Mouse (Mus musculus): ENCODE measurements around the gene Tfap2e. TPM values are rescaled to one million over a fixed set of nuclear protein-coding genes. Genes with fewer than 3 reads are reported as not detected.
A peak's percentile ranks its signal among the peaks of the same experiment; 100 is the strongest.

Gene Tfap2e
- total RNA-seq, 2 experiments from 2014 or later = not detected

DNA sequence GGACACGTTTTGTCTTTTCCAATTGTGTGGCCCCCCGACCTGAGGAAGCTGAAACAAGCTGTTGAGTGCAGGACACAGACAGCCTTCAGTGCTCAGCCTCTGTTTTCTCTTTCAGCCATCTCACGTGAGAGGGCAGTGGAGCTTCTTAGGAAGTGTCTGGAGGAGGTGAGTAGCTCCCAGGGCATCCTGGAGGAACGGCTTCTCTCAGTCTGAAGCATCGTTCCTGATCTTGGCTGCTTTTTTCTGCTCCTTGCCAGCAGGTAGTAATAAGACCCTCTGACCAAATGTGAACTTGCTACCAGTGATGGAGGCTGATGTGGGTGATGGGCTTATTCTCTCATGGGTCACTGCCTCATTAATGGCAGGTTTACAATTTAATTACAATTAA is 28.6 kb downstream of the Tfap2e start:
- intact Hi-C loops (cut with DNase I) = no loop called here
- DNase-seq = no peak

DNA sequence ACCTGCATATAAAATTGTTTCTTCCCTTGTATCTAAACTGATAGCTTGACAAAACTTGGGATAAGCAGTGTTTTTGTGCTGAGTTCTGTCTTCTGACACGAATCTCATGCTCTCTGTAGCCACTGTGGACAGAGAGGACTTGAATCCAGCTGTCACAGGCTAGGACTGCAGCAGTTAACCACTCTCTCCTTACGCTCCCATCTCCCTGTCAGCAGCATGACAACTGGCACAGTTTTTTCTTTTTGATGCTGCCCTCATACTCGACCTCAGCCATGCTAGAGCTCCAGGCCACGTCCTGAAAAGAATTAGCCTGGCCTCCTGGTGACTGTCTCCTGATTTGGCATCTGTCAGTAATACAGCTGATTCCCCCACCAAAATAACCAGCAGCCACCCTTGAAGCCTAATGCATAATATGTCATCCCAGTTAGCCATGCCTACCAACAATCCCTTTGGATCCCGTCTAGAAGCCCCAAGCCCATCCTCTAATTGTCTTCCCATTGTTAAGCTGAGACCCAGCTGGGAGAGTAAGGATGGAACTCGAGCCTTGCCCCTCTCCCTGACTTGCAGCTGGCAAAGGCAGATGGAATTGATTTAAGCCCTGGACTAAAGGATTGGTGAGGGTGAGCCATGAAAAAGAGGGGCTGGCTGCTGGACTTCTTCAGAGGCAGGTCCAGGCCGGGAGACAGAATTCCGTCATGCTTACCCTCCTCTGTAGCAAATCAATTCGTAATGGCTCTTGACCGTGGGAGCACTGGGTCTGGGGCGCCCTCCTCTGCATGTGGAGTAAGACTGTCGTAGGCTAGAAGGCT is 29.2 kb downstream of the Tfap2e start:
- peak; percentile 21 for DNase-seq
- intact Hi-C loops (cut with DNase I) = no loop called here

DNA sequence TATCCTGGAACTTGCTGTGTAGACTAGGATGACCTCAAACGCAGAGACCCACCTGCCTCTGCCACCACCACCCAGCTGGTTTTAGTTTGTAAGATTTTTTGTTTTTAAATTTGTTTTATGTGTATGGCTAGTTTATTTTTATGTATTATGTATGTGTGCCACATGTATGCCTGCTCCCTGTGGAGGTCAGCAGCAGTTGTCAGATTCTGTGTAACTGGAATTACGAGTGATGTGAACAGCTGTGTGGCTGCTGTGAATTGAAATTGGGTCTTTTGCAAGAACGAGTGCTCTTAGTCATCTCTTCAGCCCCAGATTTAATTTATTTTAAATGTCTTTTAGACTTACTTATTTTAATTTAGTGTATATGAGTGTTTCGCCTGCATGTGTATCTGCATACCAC is 39.1 kb downstream of the Tfap2e start:
- intact Hi-C loops (cut with DNase I) = no loop called here
- no peak for DNase-seq

DNA sequence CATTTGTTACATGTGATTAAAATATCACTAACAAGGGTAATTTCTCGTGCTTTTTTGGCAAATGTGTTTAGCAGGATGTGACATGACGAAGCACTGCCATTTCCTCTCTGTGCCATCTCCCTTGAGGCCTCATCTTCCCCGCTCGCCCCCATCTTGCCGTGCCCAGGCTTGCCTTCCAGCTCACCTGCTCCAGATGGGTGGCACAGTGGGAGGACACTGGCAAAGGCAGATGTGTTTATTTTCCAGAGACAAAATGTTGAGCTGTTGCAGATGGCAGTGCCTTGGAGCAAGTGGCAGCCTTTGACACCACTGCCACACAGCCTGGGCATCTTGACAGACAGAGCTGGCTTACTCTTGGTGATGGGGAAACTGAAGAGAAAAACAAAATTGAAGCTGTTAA is 43.0 kb downstream of the Tfap2e start:
- DNase-seq = no peak
- intact Hi-C loops (cut with DNase I) = no loop called here

DNA sequence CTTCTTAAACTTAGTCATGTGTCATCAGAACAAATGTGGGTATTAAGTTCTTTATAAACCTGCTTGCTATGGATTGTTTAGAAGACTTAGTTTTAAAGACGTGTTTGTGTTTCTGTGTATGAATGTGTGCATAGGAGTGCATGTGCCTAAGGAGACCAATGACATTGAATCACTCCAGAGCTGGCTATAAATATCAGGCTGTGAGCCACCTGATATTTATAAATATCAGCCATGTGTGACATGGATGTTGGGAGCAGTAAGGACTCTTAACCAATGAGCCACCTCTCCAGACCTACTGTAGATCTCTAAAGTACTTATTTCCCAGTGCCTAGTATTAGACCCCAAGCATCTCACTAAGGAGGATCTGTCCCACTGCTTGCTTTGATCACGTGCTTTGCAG is 46.6 kb downstream of the Tfap2e start:
- DNase-seq = no peak

DNA sequence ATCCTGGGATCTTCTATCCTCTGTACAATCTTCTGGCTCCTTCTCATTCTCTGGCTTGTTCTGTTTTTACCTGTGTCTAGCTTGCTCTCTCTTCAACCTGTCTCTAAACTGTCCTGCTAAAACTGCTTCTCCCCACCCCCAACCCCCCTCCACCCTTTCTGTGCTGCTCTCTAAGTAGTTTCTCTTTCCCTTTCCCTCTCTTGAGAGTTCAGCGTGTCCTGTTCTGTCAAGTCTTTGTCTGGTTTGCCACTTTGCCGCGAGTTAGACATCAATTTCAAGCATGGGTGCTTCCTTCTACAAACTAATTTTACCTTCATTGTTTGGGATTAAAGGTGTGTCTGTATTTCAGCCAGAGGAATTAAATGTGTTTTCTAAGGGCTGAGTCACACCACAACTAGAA is 53.0 kb downstream of the Tfap2e start:
- DNase-seq = no peak
- intact Hi-C loops (cut with DNase I) = no loop called here

More for the DNA sequence above, 46.6 kb downstream of the Tfap2e start:
- intact Hi-C loops (cut with DNase I) = no loop called here

DNA sequence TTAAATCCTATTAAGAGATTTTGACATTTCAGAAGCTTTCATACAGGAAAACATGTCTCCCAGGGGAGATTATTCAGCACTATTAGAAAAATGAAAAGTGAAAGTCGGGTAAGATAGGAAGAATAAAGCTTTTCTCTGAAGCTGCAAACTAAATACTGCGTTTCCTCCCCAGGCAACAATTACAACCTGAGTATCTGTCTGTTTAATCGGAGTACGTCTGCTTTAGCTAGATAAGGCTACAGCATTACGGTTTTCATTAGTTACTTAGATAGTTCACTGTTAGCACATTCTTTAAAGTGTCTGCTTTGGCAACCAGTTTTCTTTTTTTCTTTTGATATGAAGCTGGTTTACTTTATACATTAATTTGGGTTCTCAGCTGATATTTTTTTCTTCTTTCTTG is 53.7 kb downstream of the Tfap2e start:
- intact Hi-C loops (cut with DNase I) = no loop called here

DNA sequence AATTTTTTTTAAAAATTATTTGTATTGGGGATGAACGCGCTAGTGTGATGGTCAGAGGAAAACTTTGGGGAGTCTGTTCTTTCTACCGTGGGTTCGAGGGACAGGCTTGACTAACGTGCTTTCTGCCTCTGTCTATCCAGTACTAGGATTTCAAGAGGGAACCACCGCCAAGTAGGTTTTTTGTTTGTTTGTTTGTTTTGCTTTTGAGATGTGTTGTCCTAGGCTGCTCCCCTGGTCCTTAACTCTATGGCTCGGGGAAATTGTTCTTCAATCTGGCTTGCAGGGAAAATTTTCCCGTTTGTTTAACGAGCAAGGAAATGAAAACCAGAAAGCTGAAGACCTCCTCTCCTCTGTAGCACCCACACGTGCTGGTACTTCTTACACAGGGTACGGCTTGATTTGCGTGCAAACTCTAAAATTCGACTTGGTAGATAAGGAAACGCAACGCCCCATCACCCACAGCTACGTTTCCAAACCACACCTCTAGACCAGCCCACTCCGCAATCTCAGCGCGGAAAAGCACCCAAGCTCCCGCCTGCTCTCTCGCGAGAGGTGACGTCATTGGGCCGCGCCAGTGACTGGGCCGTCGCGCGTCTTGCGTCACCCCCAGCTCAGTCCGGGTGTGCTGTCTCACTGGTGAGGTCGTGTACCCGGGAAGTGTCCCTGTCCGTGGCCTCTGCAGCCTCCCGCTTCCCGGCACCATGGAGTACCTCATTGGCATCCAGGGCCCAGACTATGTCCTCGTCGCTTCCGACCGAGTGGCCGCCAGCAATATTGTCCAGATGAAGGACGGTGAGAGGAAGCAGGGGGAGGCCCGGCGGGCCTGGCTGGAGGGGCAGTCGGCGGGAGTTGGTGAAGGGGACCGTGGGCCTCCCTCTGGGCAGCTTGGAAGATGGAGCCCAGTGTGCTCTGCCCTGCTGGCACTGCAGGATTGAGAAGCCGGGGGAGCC is 58.7 kb downstream of the Tfap2e start, which contains the start of gene Psmb2:
Psmb2 (plus strand) TSS at position 577 of the 950 bp plus-strand sequence.
- DNase-seq = peak; percentile 98
- intact Hi-C loops (cut with DNase I) = no loop called here

More for the DNA sequence above, 53.7 kb downstream of the Tfap2e start:
- no peak for DNase-seq

DNA sequence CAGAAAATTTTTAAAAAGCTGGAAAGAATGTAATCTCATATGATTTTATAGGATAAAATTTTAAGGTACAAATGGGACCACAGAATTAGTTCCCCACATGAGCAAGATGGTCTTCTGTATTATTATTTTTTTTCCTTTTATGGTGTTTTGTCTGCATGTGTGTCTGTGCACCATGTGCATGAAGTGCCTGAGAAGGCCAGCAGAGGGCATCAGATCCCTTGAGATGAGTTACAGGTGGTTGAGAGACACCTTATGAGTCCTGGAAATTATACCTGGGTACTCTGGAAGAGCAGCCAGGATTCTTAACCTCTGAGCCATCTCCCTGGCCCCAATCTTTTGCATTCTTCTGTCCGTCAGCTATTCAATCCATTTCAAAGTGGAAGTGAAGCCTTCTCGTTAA is 69.0 kb downstream of the Tfap2e start:
- intact Hi-C loops (cut with DNase I) = no loop called here
- no peak for DNase-seq

Other genes with a start within 250 kb of the Tfap2e start
- 10 to 100 TPM; 10.7 to 12.8 TPM for gene Ago4, start 202.8 kb downstream of the Tfap2e start, total RNA-seq (2021)
- gene Clspn, start 179.3 kb downstream of the Tfap2e start, total RNA-seq (2021) = 1 to 10 TPM; 4.2 TPM
- 10 to 100 TPM; 43.0 to 46.9 TPM for gene 5730409E04Rik, start 126.4 kb downstream of the Tfap2e start, total RNA-seq (2021)
- 100 to 1,000 TPM; 138 to 141 TPM for gene Psmb2, start 58.6 kb downstream of the Tfap2e start, total RNA-seq (2021)
- gene Ncdn, start 17.2 kb upstream of the Tfap2e start, total RNA-seq (2021) = 100 to 1,000 TPM; 291 to 313 TPM
- 10 to 100 TPM; 49.2 to 49.4 TPM for gene AU040320, start 17.3 kb upstream of the Tfap2e start, total RNA-seq (2021)
- 10 to 100 TPM; 77.9 to 84.1 TPM for gene Zmym4, start 231.9 kb upstream of the Tfap2e start, total RNA-seq (2021)

Data from left cerebral cortex, postnatal 4 days (tissue).